Mouse (Mus musculus): Measurements from ENCODE around the gene Sun5. TPM values are rescaled to one million over a fixed set of nuclear protein-coding genes. Genes with fewer than 3 reads are reported as not detected.

Sun5 gene
- not detected for total RNA-seq (2023)

GRCm38 (mm10) chr2:153870984-153871383, at the start of gene Sun5:
Gene Sun5 (minus strand): TSS chr2:153871084.

GRCm38 (mm10) chr2:153917930-153918329, 47.0 kb upstream of the Sun5 start, which contains the start of gene Bpifb3:
Gene Bpifb3 (plus strand): TSS chr2:153918230.

GRCm38 (mm10) chr2:153900088-153900487, 29.2 kb upstream of the Sun5 start, which contains the start of gene Bpifb6:
Gene Bpifb6 (plus strand): TSS chr2:153900388.

DNA sequence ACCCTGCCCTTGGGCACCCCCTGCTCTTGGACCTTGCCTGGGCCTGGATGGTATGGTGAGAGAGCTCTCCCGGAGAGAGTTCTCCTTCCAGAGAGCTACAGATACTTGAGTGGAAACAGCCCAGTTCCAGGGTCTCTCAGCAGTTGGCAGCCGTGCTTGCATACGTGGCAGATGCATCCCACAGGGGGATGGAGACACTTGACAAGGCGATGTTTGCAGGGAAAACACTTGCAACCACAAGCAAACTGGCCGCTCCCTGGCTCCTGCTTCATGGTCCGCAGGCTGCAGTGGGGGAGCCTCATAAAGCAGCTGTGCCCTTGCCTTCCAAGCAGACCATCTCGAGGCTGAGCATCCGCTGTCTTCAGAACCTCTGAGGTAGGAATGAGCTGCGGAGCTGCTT, 3.9 kb upstream of the Sun5 start, which contains the start of gene Bpifb2:
Gene Bpifb2, plus strand, starts transcription at position 301 of the 400 bp plus-strand sequence.

Other genes starting within 250 kb of the Sun5 start
- gene Commd7, start 238.3 kb downstream of the Sun5 start, total RNA-seq (2023): 38.9 TPM
- 7.8 TPM for gene Dnmt3b, start 221.6 kb downstream of the Sun5 start, total RNA-seq (2023)
- gene Dnmt3c, start 174.4 kb downstream of the Sun5 start, total RNA-seq (2023): not detected
- gene Mapre1, start 129.8 kb downstream of the Sun5 start, total RNA-seq (2023): 127 TPM
- 1.0 TPM for gene Efcab8, start 91.2 kb downstream of the Sun5 start, total RNA-seq (2023)
- not detected for gene Bpifb2, start 4.0 kb upstream of the Sun5 start, total RNA-seq (2023)
- gene Bpifb6, start 29.3 kb upstream of the Sun5 start, total RNA-seq (2023): not detected
- gene Bpifb3, start 47.1 kb upstream of the Sun5 start, total RNA-seq (2023): not detected
- not detected for gene Bpifb4, start 67.1 kb upstream of the Sun5 start, total RNA-seq (2023)
- not detected for gene Bpifa6, start 103.9 kb upstream of the Sun5 start, total RNA-seq (2023)
- gene Bpifa2, start 137.2 kb upstream of the Sun5 start, total RNA-seq (2023): not detected

Measured in CD8-positive naive resting alpha-beta T cell, adult 57 days (primary cell).